In the genomic region with DNA sequence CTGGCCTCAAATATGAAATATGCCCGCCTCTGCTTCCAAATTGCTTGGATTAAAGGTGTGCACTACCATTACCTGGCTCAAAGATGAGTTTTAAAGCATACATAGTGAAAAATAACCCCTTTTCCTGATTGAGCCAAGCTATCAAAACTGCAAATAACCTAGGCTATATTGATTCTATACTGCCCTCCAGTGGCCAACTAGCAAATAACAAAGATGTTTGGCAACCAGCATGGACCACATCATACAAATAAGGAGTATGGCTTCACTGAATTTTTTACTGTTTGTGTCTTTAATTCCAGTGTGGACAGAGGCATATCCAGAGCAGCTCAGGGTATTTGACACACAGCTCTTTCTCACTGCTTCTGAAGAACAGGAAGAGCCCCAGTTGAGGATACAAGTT, we compare ENCODE assay signal across 9 mouse cellular contexts. TPM values are rescaled to one million over a fixed set of nuclear protein-coding genes. Genes with fewer than 3 reads are reported as not detected.
DNase-seq lines count a peak whose midpoint lies in the region; ATAC-seq lines count a peak whose summit lies in the region.
"Had no signal": no experiment of that assay in that cellular context is flagged by ENCODE, and none has a peak within 500 bp of the region (broad histone marks: within the 10 kb centered on the region; RNA-seq: fewer than 3 reads in every experiment).

No protein-coding gene starts in this region.

- peak; percentile 18 for DNase-seq in adrenal gland, adult 2 months
- DNase-seq in adrenal gland, postnatal 25 days = no peak
- DNase-seq in spleen, postnatal 10 days (ENCODE audit: low spot score in 2 of 2) = peak; percentile 33 to 53
- no peak for DNase-seq in spleen, adult 12 weeks (ENCODE audit: low spot score)
- DNase-seq in embryo, embryonic 9.5 days (ENCODE audit: extremely low spot score) = peak; percentile 56
- peak; percentile 55 for DNase-seq in kidney, postnatal 10 days
- DNase-seq in liver, embryonic 13.5 days = peak; percentile 17
- DNase-seq in retina, embryonic 14.5 days (ENCODE audit: low spot score) = peak; percentile 84

- no peaks in the 10 kb centered on the region for H3K9me3 ChIP-seq in liver, embryonic 13.5 days (replicated peaks)
- H3K9me3 ChIP-seq: heart, embryonic 13.5 days had no signal

- H3K4me2 ChIP-seq in liver, embryonic 13.5 days = no peak overlapping the region
- H3K4me2 ChIP-seq: heart, embryonic 13.5 days had no signal

- H3K27ac ChIP-seq in liver, embryonic 13.5 days = no peak overlapping the region

- peaks cover 29% of the 10 kb centered on the region for H3K4me1 ChIP-seq in liver, embryonic 13.5 days (replicated peaks)

- H3K4me3 ChIP-seq in liver, embryonic 13.5 days (replicated peaks) = no peak overlapping the region
- H3K4me3 ChIP-seq: heart, embryonic 13.5 days had no signal

- 0% methylated on average over 1 of the region's 1 CpGs for WGBS in liver, embryonic 13.5 days (ENCODE audit: insufficient replicate concordance)

- H3K36me3 ChIP-seq in liver, embryonic 13.5 days = no peaks in the 10 kb centered on the region
- H3K36me3 ChIP-seq: heart, embryonic 13.5 days had no signal

- H3K27me3 ChIP-seq in liver, embryonic 13.5 days = no peaks in the 10 kb centered on the region
- H3K27me3 ChIP-seq: heart, embryonic 13.5 days had no signal

- no peak for ATAC-seq in liver, embryonic 13.5 days (ENCODE audit: low read depth)

- H3K9ac ChIP-seq in liver, embryonic 13.5 days = no peak overlapping the region; the same call in 1 of the 2 replicates
- H3K9ac ChIP-seq: heart, embryonic 13.5 days had no signal

RNA-seq across cellular contexts. Expression of a gene that starts 7.0 kb away (rescaled TPM):
- 1 to 10 TPM; 2.4 to 6.1 TPM for total RNA-seq in adrenal gland, adult 2 months (2021)
- polyA plus RNA-seq in adrenal gland, adult 2 months (2012; rRNA removed) = 0.36 and 0.39 TPM in 2 replicates
- 1.8 and 4.2 TPM in 2 replicates for total RNA-seq in adrenal gland, postnatal 25 days (2021)
- 1.4 and 1.6 TPM in 2 replicates for polyA plus RNA-seq in liver, embryonic 13.5 days (2015; fragmentation: Nextera tagmentation; extraction: Ambion mirVana)

RNA-seq across cellular contexts. Expression of a gene that starts 26.6 kb away (rescaled TPM):
- 1 to 10 TPM in 1 of 2 experiments, under 1 TPM in 1; 0.95 to 4.4 TPM for total RNA-seq in adrenal gland, adult 2 months (2021)
- 0.43 and 0.55 TPM in 2 replicates for polyA plus RNA-seq in adrenal gland, adult 2 months (2012; rRNA removed)
- total RNA-seq in adrenal gland, postnatal 25 days (2021) = 1.0 and 1.4 TPM in 2 replicates
- 3.9 and 4.5 TPM in 2 replicates for polyA plus RNA-seq in liver, embryonic 13.5 days (2015; fragmentation: Nextera tagmentation; extraction: Ambion mirVana)

Comparison
In these comparisons a context has a peak if more than half of its experiments do, and no peak if none do; other contexts are left out.
1. DNase-seq: peak in adrenal gland, adult 2 months (single experiment), spleen, postnatal 10 days (2 of 2), embryo, embryonic 9.5 days (single experiment), kidney, postnatal 10 days (single experiment), liver, embryonic 13.5 days (single experiment) and retina, embryonic 14.5 days (single experiment); none in adrenal gland, postnatal 25 days (single experiment) and spleen, adult 12 weeks (single experiment).